Mouse (Mus musculus): ENCODE results near the gene Rab8a. TPM values are rescaled to one million over a fixed set of nuclear protein-coding genes. Genes with fewer than 3 reads are reported as not detected.

Rab8a gene
- polyA plus RNA-seq, 1 experiment = 122 TPM

- Histone ChIP-seq H3K79me3 (ENCODE audit: low read depth) (no peaks in the 10 kb centered on the region), H3K36me3 (ENCODE audit: control insufficient read depth, insufficient read depth) (no peaks in the 10 kb centered on the region), H3K27me3 (ENCODE audit: control insufficient read depth, insufficient read depth, insufficient read length) (no peaks in the 10 kb centered on the region), H3K4me3 (ENCODE audit: insufficient read depth, poor library complexity, severe bottlenecking) (no peak overlapping the region), H3ac (ENCODE audit: control insufficient read depth, insufficient read length, low read depth) (no peak overlapping the region), H3K79me2 (ENCODE audit: control insufficient read depth, insufficient read depth) (no peaks in the 10 kb centered on the region)
- no peak for TF ChIP-seq MYOG (IDR thresholded peaks at IDR 0.05; ENCODE audit: control insufficient read depth, extremely low read depth, insufficient read length)
- no peak for TF ChIP-seq CTCF (IDR thresholded peaks at IDR 0.05; ENCODE audit: control insufficient read depth, insufficient read depth, insufficient read length)
- no peak for TF ChIP-seq CEBPB (IDR thresholded peaks at IDR 0.05; ENCODE audit: low read depth)
- TF ChIP-seq MYOD1 (IDR thresholded peaks at IDR 0.05; ENCODE audit: control insufficient read depth, insufficient read length, low read depth) = no peak
- no peak for TF ChIP-seq USF1 (IDR thresholded peaks at IDR 0.05; ENCODE audit: low read depth)
- TF ChIP-seq FOSL1 (IDR thresholded peaks at IDR 0.05; ENCODE audit: insufficient read depth, low read length, poor library complexity, severe bottlenecking) = no peak
- no peak for TF ChIP-seq MAX (IDR thresholded peaks at IDR 0.05)
These were observed 31.1 kb downstream of the Rab8a start for GRCm38 (mm10) chr8:72192065-72192464.

- Histone ChIP-seq H3K4me3 (ENCODE audit: insufficient read depth, poor library complexity, severe bottlenecking) (no peak overlapping the region), H3K27me3 (ENCODE audit: control insufficient read depth, insufficient read depth, insufficient read length) (no peaks in the 10 kb centered on the region), H3K36me3 (ENCODE audit: control insufficient read depth, insufficient read depth) (no peaks in the 10 kb centered on the region), H3ac (ENCODE audit: control insufficient read depth, insufficient read length, low read depth) (no peak overlapping the region), H3K79me2 (ENCODE audit: control insufficient read depth, insufficient read depth) (no peaks in the 10 kb centered on the region), H3K79me3 (ENCODE audit: low read depth) (no peaks in the 10 kb centered on the region)
- TF ChIP-seq MAX (IDR thresholded peaks at IDR 0.05) (no peak), CTCF (IDR thresholded peaks at IDR 0.05; ENCODE audit: control insufficient read depth, insufficient read depth, insufficient read length) (no peak)
These were observed 37.0 kb downstream of the Rab8a start for GRCm38 (mm10) chr8:72197997-72198396.

DNA sequence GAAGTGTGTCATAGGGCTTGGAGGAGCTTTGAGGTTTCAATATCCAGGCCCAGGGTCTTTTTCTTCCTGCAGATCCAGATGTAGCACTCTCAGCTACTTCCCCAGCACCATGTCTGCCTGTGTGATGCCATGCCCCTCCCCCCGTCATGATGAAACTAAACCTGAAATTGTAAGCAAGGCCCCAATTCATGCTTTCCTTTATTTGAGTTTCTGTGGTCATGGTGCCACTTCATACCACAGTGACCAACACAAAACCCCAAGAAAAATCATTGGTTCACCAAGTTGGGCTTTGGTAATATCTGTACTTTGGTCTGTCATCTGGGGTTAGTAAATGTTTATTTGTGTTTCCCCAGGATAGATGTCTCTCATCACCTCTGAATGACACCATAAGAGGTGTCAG lies 47.6 kb downstream of the Rab8a start:
- TF ChIP-seq USF1 (IDR thresholded peaks at IDR 0.05; ENCODE audit: low read depth) (no peak), MYOD1 (IDR thresholded peaks at IDR 0.05; ENCODE audit: control insufficient read depth, insufficient read length, low read depth) (no peak), CTCF (IDR thresholded peaks at IDR 0.05; ENCODE audit: control insufficient read depth, insufficient read depth, insufficient read length) (no peak), FOSL1 (IDR thresholded peaks at IDR 0.05; ENCODE audit: insufficient read depth, low read length, poor library complexity, severe bottlenecking) (no peak), CEBPB (IDR thresholded peaks at IDR 0.05; ENCODE audit: low read depth) (no peak), MAX (IDR thresholded peaks at IDR 0.05) (no peak), MYOG (IDR thresholded peaks at IDR 0.05; ENCODE audit: control insufficient read depth, extremely low read depth, insufficient read length) (no peak)
- no peaks in the 10 kb centered on the region for H3K79me2 ChIP-seq (ENCODE audit: control insufficient read depth, insufficient read depth)
- no peaks in the 10 kb centered on the region for H3K36me3 ChIP-seq (ENCODE audit: control insufficient read depth, insufficient read depth)
- H3K27me3 ChIP-seq (ENCODE audit: control insufficient read depth, insufficient read depth, insufficient read length) = peaks cover 14% of the 10 kb centered on the region
- no peak overlapping the region for H3ac ChIP-seq (ENCODE audit: control insufficient read depth, insufficient read length, low read depth)
- no peak overlapping the region for H3K4me3 ChIP-seq (ENCODE audit: insufficient read depth, poor library complexity, severe bottlenecking)
- H3K79me3 ChIP-seq (ENCODE audit: low read depth) = no peaks in the 10 kb centered on the region

- TF ChIP-seq USF1 (IDR thresholded peaks at IDR 0.05; ENCODE audit: low read depth) (no peak), FOSL1 (IDR thresholded peaks at IDR 0.05; ENCODE audit: insufficient read depth, low read length, poor library complexity, severe bottlenecking) (no peak), CEBPB (IDR thresholded peaks at IDR 0.05; ENCODE audit: low read depth) (no peak), MAX (IDR thresholded peaks at IDR 0.05) (no peak), MYOD1 (IDR thresholded peaks at IDR 0.05; ENCODE audit: control insufficient read depth, insufficient read length, low read depth) (no peak)
- H3K79me2 ChIP-seq (ENCODE audit: control insufficient read depth, insufficient read depth) = no peaks in the 10 kb centered on the region
These were observed 49.2 kb downstream of the Rab8a start for GRCm38 (mm10) chr8:72210222-72210621.

GRCm38 (mm10) chr8:72210710-72211109 lies 49.7 kb downstream of the Rab8a start:
- no peak overlapping the region for H3K4me3 ChIP-seq (ENCODE audit: insufficient read depth, poor library complexity, severe bottlenecking)
- TF ChIP-seq CEBPB (IDR thresholded peaks at IDR 0.05; ENCODE audit: low read depth) = no peak
- TF ChIP-seq MYOD1 (IDR thresholded peaks at IDR 0.05; ENCODE audit: control insufficient read depth, insufficient read length, low read depth) = no peak
- TF ChIP-seq MAX (IDR thresholded peaks at IDR 0.05) = no peak
- no peak for TF ChIP-seq FOSL1 (IDR thresholded peaks at IDR 0.05; ENCODE audit: insufficient read depth, low read length, poor library complexity, severe bottlenecking)
- TF ChIP-seq CTCF (IDR thresholded peaks at IDR 0.05; ENCODE audit: control insufficient read depth, insufficient read depth, insufficient read length) = no peak
- TF ChIP-seq MYOG (IDR thresholded peaks at IDR 0.05; ENCODE audit: control insufficient read depth, extremely low read depth, insufficient read length) = no peak
- TF ChIP-seq USF1 (IDR thresholded peaks at IDR 0.05; ENCODE audit: low read depth) = no peak
- H3K79me3 ChIP-seq (ENCODE audit: low read depth) = no peaks in the 10 kb centered on the region
- H3K79me2 ChIP-seq (ENCODE audit: control insufficient read depth, insufficient read depth) = no peaks in the 10 kb centered on the region
- H3K27me3 ChIP-seq (ENCODE audit: control insufficient read depth, insufficient read depth, insufficient read length) = peaks cover 20% of the 10 kb centered on the region
- no peak overlapping the region for H3ac ChIP-seq (ENCODE audit: control insufficient read depth, insufficient read length, low read depth)
- no peaks in the 10 kb centered on the region for H3K36me3 ChIP-seq (ENCODE audit: control insufficient read depth, insufficient read depth)

More at GRCm38 (mm10) chr8:72210222-72210621, 49.2 kb downstream of the Rab8a start:
- Histone ChIP-seq H3K36me3 (ENCODE audit: control insufficient read depth, insufficient read depth) (no peaks in the 10 kb centered on the region), H3K27me3 (ENCODE audit: control insufficient read depth, insufficient read depth, insufficient read length) (peaks cover 22% of the 10 kb centered on the region), H3K79me3 (ENCODE audit: low read depth) (no peaks in the 10 kb centered on the region), H3ac (ENCODE audit: control insufficient read depth, insufficient read length, low read depth) (no peak overlapping the region), H3K4me3 (ENCODE audit: insufficient read depth, poor library complexity, severe bottlenecking) (no peak overlapping the region)

- H3K4me3 ChIP-seq (ENCODE audit: insufficient read depth, poor library complexity, severe bottlenecking) = no peak overlapping the region
- H3K79me3 ChIP-seq (ENCODE audit: low read depth) = no peaks in the 10 kb centered on the region
- H3K36me3 ChIP-seq (ENCODE audit: control insufficient read depth, insufficient read depth) = no peaks in the 10 kb centered on the region
- TF ChIP-seq FOSL1 (IDR thresholded peaks at IDR 0.05; ENCODE audit: insufficient read depth, low read length, poor library complexity, severe bottlenecking) (no peak), MYOG (IDR thresholded peaks at IDR 0.05; ENCODE audit: control insufficient read depth, extremely low read depth, insufficient read length) (no peak), USF1 (IDR thresholded peaks at IDR 0.05; ENCODE audit: low read depth) (no peak), CEBPB (IDR thresholded peaks at IDR 0.05; ENCODE audit: low read depth) (no peak), MYOD1 (IDR thresholded peaks at IDR 0.05; ENCODE audit: control insufficient read depth, insufficient read length, low read depth) (no peak), CTCF (IDR thresholded peaks at IDR 0.05; ENCODE audit: control insufficient read depth, insufficient read depth, insufficient read length) (no peak), MAX (IDR thresholded peaks at IDR 0.05) (no peak)
- no peaks in the 10 kb centered on the region for H3K79me2 ChIP-seq (ENCODE audit: control insufficient read depth, insufficient read depth)
- peaks cover 16% of the 10 kb centered on the region for H3K27me3 ChIP-seq (ENCODE audit: control insufficient read depth, insufficient read depth, insufficient read length)
- H3ac ChIP-seq (ENCODE audit: control insufficient read depth, insufficient read length, low read depth) = no peak overlapping the region
These were observed 50.8 kb downstream of the Rab8a start for GRCm38 (mm10) chr8:72211846-72212245.

Data from C2C12 (cell line).